Mouse (Mus musculus) brain, embryonic 14.5 days (tissue): ENCODE measurements around the gene Apom.

ENCODE experiments used
- CTCF ChIP-seq: fragments of 200-500 bp; IDR thresholded peaks from 2 replicates; pipeline ENCODE4 v1.5.1; 2012; ENCODE audit warnings: inconsistent platforms, mild to moderate bottlenecking, moderate library complexity, borderline replicate concordance; ENCODE audit not compliant: insufficient read depth, insufficient read length; ENCODE audit errors: extremely low read depth
- POLR2A ChIP-seq: fragments of 200-500 bp; IDR thresholded peaks from 2 replicates; pipeline ENCODE4 v1.6.1; 2012; ENCODE audit warnings: mild to moderate bottlenecking, inconsistent platforms, borderline replicate concordance; ENCODE audit not compliant: poor library complexity, insufficient read depth, insufficient read length, severe bottlenecking; ENCODE audit errors: extremely low read depth

DNA sequence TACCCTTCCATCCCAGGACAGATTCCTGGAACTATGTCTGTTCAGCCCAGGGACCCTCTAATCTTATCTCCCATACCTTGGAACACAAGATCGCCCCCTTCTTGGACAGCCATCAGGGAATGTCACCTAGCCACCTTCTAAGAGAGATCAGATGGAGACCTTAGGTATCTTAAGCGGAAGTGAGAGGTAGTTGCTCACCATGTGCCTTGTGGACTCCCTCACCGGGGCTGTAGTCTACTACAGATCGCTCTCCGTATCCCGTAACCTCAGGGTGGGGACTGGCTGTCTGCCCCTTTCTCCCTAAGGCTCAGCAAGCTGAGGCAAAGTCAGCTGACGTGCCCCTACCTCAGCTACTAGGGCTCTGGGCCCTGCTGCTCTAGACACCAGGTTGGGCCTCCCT lies 27.8 kb downstream of the Apom start:
- no peak for TF ChIP-seq CTCF
- TF ChIP-seq POLR2A: no peak
